Mouse (Mus musculus) B cell, adult (primary cell): ENCODE results near the gene Gprc5c. TPM values are rescaled to one million over a fixed set of nuclear protein-coding genes. Genes with fewer than 3 reads are reported as not detected.

Experiments
- total RNA-seq: library from RNA; stranded (reverse); gene quantifications from 4 replicates; pipeline ENCODE4 v1.2.4, GENCODE M21; 2023; ENCODE audit not compliant: inconsistent age

The Gprc5c gene
- 0.16 TPM in 1 of 4 replicates, not detected in the others for total RNA-seq

DNA sequence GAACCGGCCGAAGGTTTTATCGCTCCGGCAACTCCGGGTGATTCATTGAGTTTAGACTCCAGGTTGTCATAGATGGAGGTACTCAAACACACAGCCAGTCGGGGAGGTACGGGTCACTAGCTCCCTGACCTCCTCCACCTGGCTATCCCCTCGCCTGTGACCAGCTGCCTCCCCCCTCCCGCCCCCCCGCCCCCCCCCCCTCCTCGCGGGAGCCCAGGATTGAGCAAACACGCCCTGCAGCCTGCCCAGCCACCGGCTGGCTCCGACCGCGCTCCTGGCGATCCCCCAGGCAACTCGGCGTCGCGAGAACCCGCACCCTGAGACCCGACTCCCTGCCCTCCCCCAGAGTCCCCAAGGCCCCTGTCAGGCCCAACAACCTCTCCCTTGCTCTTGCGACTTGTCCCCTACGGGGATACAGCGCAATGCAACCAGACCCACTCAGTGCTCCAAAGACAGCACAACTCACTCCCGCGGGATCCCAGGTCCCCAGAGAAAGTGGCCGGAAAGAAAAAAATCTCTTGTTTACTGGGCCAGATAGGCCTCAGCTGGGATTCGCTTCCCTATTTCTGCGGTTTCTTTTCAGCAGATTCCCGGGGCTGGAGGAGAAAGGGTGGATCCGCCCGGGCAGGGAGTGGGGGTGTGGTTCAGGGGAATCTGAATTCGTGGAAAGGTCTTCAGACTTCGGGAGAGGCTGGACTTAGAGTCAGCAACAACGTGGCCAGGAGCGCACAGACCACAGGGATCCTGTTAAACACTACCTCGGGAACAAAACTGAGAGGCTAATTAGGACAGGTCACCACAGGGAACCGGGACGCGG is at the start of gene Gprc5c:
Gene Gprc5c (plus strand): TSS at position 701 of the 817 bp plus-strand sequence.

GRCm38 (mm10) chr11:114889991-114890518 is 39.1 kb downstream of the Gprc5c start, which contains the start of gene Cd300a:
Gene Cd300a, plus strand, starts transcription at chr11:114890041.

Other genes starting within 250 kb of the Gprc5c start
- gene Rpl38, start 182.6 kb upstream of the Gprc5c start, total RNA-seq, result 2,143 to 2,270 TPM (median 2,172 TPM) in 4 replicates
- 2.1 to 3.4 TPM (median 2.7 TPM) in 4 replicates for gene Ttyh2, start 175.7 kb upstream of the Gprc5c start, total RNA-seq
- 0.45 TPM in 1 of 4 replicates, not detected in the others for gene Dnaic2, start 123.7 kb upstream of the Gprc5c start, total RNA-seq
- 2.6 to 4.0 TPM (median 3.7 TPM) in 4 replicates for gene Kif19a, start 85.8 kb upstream of the Gprc5c start, total RNA-seq
- not detected in 4 replicates for gene Btbd17, start 55.2 kb upstream of the Gprc5c start, total RNA-seq
- gene Gpr142, start 52.2 kb upstream of the Gprc5c start, total RNA-seq, result not detected in 4 replicates
- 0.71 to 1.3 TPM (median 0.95 TPM) in 4 replicates for gene Cd300a, start 38.9 kb downstream of the Gprc5c start, total RNA-seq
- 0.26 to 1.3 TPM in 2 of 4 replicates, not detected in the others for gene Cd300lb, start 83.2 kb downstream of the Gprc5c start, total RNA-seq
- gene Cd300c, start 118.0 kb downstream of the Gprc5c start, total RNA-seq, result not detected in 4 replicates
- 0.51 to 1.00 TPM (median 0.70 TPM) in 4 replicates for gene Cd300ld, start 138.8 kb downstream of the Gprc5c start, total RNA-seq
- gene Cd300c2, start 150.7 kb downstream of the Gprc5c start, total RNA-seq, result 0.60 to 2.1 TPM (median 1.6 TPM) in 4 replicates
- not detected in 4 replicates for gene Cd300ld2, start 165.0 kb downstream of the Gprc5c start, total RNA-seq
- gene Cd300ld4, start 175.9 kb downstream of the Gprc5c start, total RNA-seq, result not detected in 4 replicates
- 0.90 to 1.1 TPM (median 0.95 TPM) in 4 replicates for gene Cd300ld5, start 186.6 kb downstream of the Gprc5c start, total RNA-seq
- 0.90 to 1.1 TPM (median 0.96 TPM) in 4 replicates for gene Cd300ld3, start 197.3 kb downstream of the Gprc5c start, total RNA-seq
- gene Cd300e, start 211.0 kb downstream of the Gprc5c start, total RNA-seq, result 0.39 to 1.3 TPM (median 1.2 TPM) in 4 replicates
- 4.1 to 6.9 TPM (median 4.9 TPM) in 4 replicates for gene Rab37, start 240.3 kb downstream of the Gprc5c start, total RNA-seq